Mouse (Mus musculus) lung, adult 2 months (tissue): ENCODE measurements around the gene Sfxn4. TPM values are rescaled to one million over a fixed set of nuclear protein-coding genes. Genes with fewer than 3 reads are reported as not detected.
A peak's percentile ranks its signal among the peaks of the same experiment; 100 is the strongest.
"Not testable (repeated sequence)": the region's sequence is repeated elsewhere in the genome, so short reads cannot be mapped to it uniquely, and the experiment has no call there.

Experiments used
- DNase-seq: peaks from one replicate; pipeline ENCODE4 v3.0.0; 2022
- H3K4me1 ChIP-seq: fragments of 200-500 bp; 2 replicates; pipeline ENCODE4 v1.6.1; 2011; ENCODE audit warnings: low read length; ENCODE audit not compliant: control insufficient read depth, insufficient read depth
- H3K4me3 ChIP-seq: fragments of 200-500 bp; replicated peaks from 2 replicates; pipeline ENCODE3; 2011; ENCODE audit warnings: low read depth, mild to moderate bottlenecking, control low read depth, low read length; ENCODE audit errors: extremely low read depth
- CTCF ChIP-seq: fragments of 200-500 bp; IDR thresholded peaks from 2 replicates; pipeline ENCODE4 v1.5.1; 2011; ENCODE audit warnings: mild to moderate bottlenecking, low read length, control low read depth; ENCODE audit not compliant: insufficient read depth
- POLR2A ChIP-seq: fragments of 200-500 bp; IDR thresholded peaks from 2 replicates; pipeline ENCODE4 v1.6.1; 2011; ENCODE audit warnings: low read depth, mild to moderate bottlenecking, control low read depth, low read length, borderline replicate concordance; ENCODE audit errors: extremely low read depth
- WGBS: fragments of 180-500 bp; shearing (Covaris S2); methylation state at CpG from one replicate; pipeline ENCODE4 v1.1.7; 2018; 5-methylcytosine and 5-hydroxymethylcytosine counted together
- polyA plus RNA-seq: library from polyadenylated mRNA; depleted of rRNA; stranded (reverse); fragments of >200 nt; gene quantifications from 2 replicates; pipeline ENCODE4 v1.2.3, GENCODE M21; 2012

Sfxn4 gene
- polyA plus RNA-seq, 1 experiment = 2.6 TPM

GRCm38 (mm10) chr19:60889714-60890315 lies 28.5 kb upstream of the Sfxn4 start, which contains the start of gene Grk5:
Grk5 (plus strand) TSS chr19:60889749.
- under 1% methylated on average over 53 of the region's 55 CpGs for WGBS
- TF ChIP-seq CTCF (peak; percentile 63), POLR2A (peak; percentile 39; the same call in 1 of the 2 replicates)
- Histone ChIP-seq H3K4me1 (peaks cover under 1% of the 10 kb centered on the region), H3K4me3 (peak within 1 kb of the TSS; percentile 91)
- DNase-seq = peak; percentile 92

GRCm38 (mm10) chr19:60889101-60889713 lies 27.9 kb upstream of the Sfxn4 start:
- Histone ChIP-seq H3K4me1 (no peaks in the 10 kb centered on the region; the same call in 1 of the 2 replicates), H3K4me3 (peak overlapping the region; percentile 91)
- 0 out of 2 replicates have a peak, but pooled peaks have one; percentile 3 for TF ChIP-seq POLR2A
- TF ChIP-seq CTCF = no peak
- DNase-seq = peak; percentile 68
- 1% methylated on average over 17 of the region's 17 CpGs for WGBS

- Histone ChIP-seq H3K4me1 (no peaks in the 10 kb centered on the region; the same call in 1 of the 2 replicates), H3K4me3 (no peak overlapping the region)
- WGBS = 62% methylated on average over 2 of the region's 2 CpGs
- DNase-seq = no peak
- TF ChIP-seq CTCF (no peak), POLR2A (no peak)
Observed at GRCm38 (mm10) chr19:60887637-60888036, 26.4 kb upstream of the Sfxn4 start.

- Histone ChIP-seq H3K4me3 (no peak overlapping the region), H3K4me1 (no peaks in the 10 kb centered on the region)
- TF ChIP-seq CTCF (peak; percentile 16; the same call in 1 of the 2 replicates), POLR2A (no peak)
- DNase-seq = no peak
- WGBS = 9% methylated on average over 3 of the region's 3 CpGs
Observed at GRCm38 (mm10) chr19:60883129-60883528, 21.9 kb upstream of the Sfxn4 start.

GRCm38 (mm10) chr19:60874064-60874694 lies 12.9 kb upstream of the Sfxn4 start, which contains the start of gene Prdx3:
Prdx3 (minus strand) TSS chr19:60874556.
- Histone ChIP-seq H3K4me1 (peaks cover 3% of the 10 kb centered on the region; the same call in 1 of the 2 replicates), H3K4me3 (peak within 1 kb of the TSS; percentile 68)
- TF ChIP-seq POLR2A (peak; percentile 96), CTCF (0 out of 2 replicates have a peak, but pooled peaks have one; percentile 0)
- WGBS = under 1% methylated on average over 28 of the region's 28 CpGs
- peak; percentile 99 for DNase-seq

- no peak for TF ChIP-seq POLR2A
- TF ChIP-seq CTCF = no peak
- Histone ChIP-seq H3K4me1 (peaks cover 3% of the 10 kb centered on the region; the same call in 1 of the 2 replicates), H3K4me3 (peak overlapping the region; percentile 68)
- WGBS = 3% methylated on average over 4 of the region's 4 CpGs
- peak; percentile 19 for DNase-seq
Observed at GRCm38 (mm10) chr19:60873501-60873900, 12.2 kb upstream of the Sfxn4 start.

GRCm38 (mm10) chr19:60872272-60872671 lies 11.0 kb upstream of the Sfxn4 start:
- Histone ChIP-seq H3K4me3 (no peak overlapping the region), H3K4me1 (peaks cover 3% of the 10 kb centered on the region; the same call in 1 of the 2 replicates)
- no peak for DNase-seq
- TF ChIP-seq POLR2A (no peak), CTCF (no peak)
- WGBS = 15% methylated on average over 1 of the region's 1 CpGs

GRCm38 (mm10) chr19:60871366-60871765 lies 10.1 kb upstream of the Sfxn4 start:
- WGBS = 89% methylated on average over 5 of the region's 5 CpGs
- no peak for DNase-seq
- Histone ChIP-seq H3K4me3 (no peak overlapping the region), H3K4me1 (peaks cover 3% of the 10 kb centered on the region; the same call in 1 of the 2 replicates)
- TF ChIP-seq POLR2A = no peak
- TF ChIP-seq CTCF = no peak

GRCm38 (mm10) chr19:60870489-60870888 lies 9.2 kb upstream of the Sfxn4 start:
- peaks cover 3% of the 10 kb centered on the region; the same call in 1 of the 2 replicates for H3K4me1 ChIP-seq
- no peak overlapping the region for H3K4me3 ChIP-seq
- DNase-seq = no peak
- TF ChIP-seq POLR2A (no peak), CTCF (no peak)
- 88% methylated on average over 1 of the region's 1 CpGs for WGBS

GRCm38 (mm10) chr19:60866169-60866568 lies 4.9 kb upstream of the Sfxn4 start:
- WGBS = 98% methylated on average over 4 of the region's 4 CpGs

More at GRCm38 (mm10) chr19:60866169-60866568, 4.9 kb upstream of the Sfxn4 start:
- DNase-seq, H3K4me3 ChIP-seq, H3K4me1 ChIP-seq: not testable (repeated sequence)
